Mouse (Mus musculus) inflammation-experienced regulatory T-cells (primary cell): ENCODE results near the gene Gm10226. TPM values are rescaled to one million over a fixed set of nuclear protein-coding genes. Genes with fewer than 3 reads are reported as not detected.

Experiments
- polyA plus RNA-seq, 2 experiments: library from polyadenylated mRNA; unstranded; fragments of 100-300 nt; shearing (Covaris generic); gene quantifications; one replicate each; pipeline ENCODE4 v1.2.1; 2017

Gene Gm10226
- 10 to 100 TPM; 18.2 to 20.2 TPM for polyA plus RNA-seq

GRCm38 (mm10) chr17:21691560-21691959 lies at the start of gene Gm10226:
Gm10226 (plus strand) TSS chr17:21691860.

DNA sequence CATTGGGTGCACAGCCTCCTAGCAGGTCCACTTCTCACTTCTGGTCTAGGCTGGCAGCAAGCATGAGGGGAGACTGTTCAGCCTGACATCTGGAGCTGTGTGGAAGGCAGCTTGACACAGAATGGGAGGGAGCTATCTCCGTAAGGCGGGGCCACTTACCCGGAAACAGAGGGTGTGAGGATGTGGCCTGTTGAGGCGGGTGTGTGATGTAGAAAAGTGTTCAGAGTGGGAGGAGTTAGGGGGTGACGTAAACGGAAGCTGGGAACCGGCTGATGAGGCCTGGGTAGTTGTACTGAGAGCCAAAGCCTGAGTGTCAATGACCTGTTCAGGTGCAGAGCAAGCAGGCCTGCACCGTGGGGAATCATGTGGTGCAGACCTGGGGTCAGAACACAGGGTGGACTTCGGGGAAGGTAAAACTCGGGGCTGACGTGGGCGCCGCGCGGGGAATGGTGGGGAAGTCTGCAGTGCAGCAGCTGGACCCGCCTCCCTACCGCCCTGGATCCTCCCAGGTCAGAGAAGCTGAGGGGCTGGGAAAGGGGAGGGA lies 41.2 kb upstream of the Gm10226 start, which contains the start of gene Zfp983:
Zfp983 (plus strand) TSS at position 261 of the 544 bp plus-strand sequence.

DNA sequence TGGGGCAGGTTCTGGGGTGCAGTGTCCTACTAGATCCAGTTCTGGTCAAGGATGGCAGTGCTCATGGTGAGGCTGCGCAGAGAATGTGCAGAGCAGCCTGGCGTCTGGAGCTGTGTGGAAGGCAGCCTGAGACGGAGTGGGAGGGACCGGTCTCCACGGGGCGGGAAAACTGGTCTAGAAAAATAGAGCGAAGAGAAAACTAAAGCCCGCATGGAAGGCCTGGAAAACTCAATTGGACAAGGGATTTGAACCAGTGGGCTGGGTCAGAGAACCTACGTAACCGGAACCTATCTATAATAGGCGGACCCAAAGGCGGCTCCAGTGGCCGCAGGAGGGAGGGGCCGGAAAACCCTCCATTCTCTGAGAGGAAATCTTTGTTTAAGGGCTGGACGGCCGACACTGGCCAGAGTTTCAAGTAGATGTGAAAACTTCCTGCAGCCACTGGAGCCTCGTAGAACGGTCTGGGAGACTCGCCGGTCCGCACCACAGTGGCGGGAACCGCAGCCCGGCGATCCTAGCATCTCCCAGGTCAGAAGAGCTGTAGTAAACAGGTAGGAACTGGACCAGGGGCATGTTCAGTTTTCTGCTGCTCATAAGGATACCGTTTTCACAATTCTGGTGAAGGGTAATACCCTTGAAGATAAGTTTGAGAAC lies 15.8 kb downstream of the Gm10226 start, which contains the start of gene Zfp760:
Zfp760 (plus strand) TSS at position 399 of the 654 bp plus-strand sequence.

GRCm38 (mm10) chr17:21730495-21730894 lies 38.8 kb downstream of the Gm10226 start, which contains the start of gene Zfp229:
Zfp229 (plus strand) TSS chr17:21730795.

Other genes starting within 250 kb of the Gm10226 start
- 10 to 100 TPM; 27.2 to 36.2 TPM for gene Zfp51, start 241.5 kb upstream of the Gm10226 start, polyA plus RNA-seq
- 10 to 100 TPM; 54.3 to 67.3 TPM for gene Zfp53, start 202.9 kb upstream of the Gm10226 start, polyA plus RNA-seq
- 10 to 100 TPM; 12.6 to 23.2 TPM for gene Zfp52, start 156.3 kb upstream of the Gm10226 start, polyA plus RNA-seq
- 1 to 10 TPM; 5.6 to 6.4 TPM for gene Zfp948, start 124.9 kb upstream of the Gm10226 start, polyA plus RNA-seq
- gene Zfp983, start 41.2 kb upstream of the Gm10226 start, polyA plus RNA-seq: 10 to 100 TPM; 11.3 to 15.8 TPM
- 1 to 10 TPM; 4.5 to 5.2 TPM for gene Zfp760, start 15.9 kb downstream of the Gm10226 start, polyA plus RNA-seq
- gene Zfp229, start 38.9 kb downstream of the Gm10226 start, polyA plus RNA-seq: 1 to 10 TPM; 1.4 to 1.9 TPM
- gene Zfp820, start 153.9 kb downstream of the Gm10226 start, polyA plus RNA-seq: under 1 TPM; 0.12 to 0.53 TPM
- gene Zfp995, start 218.1 kb downstream of the Gm10226 start, polyA plus RNA-seq: 10 to 100 TPM; 14.1 to 15.8 TPM